Mouse (Mus musculus): Measurements from ENCODE around the gene Scarf2. TPM values are rescaled to one million over a fixed set of nuclear protein-coding genes. Genes with fewer than 3 reads are reported as not detected.

Scarf2 gene
- 1.3 and 4.3 TPM in 2 replicates for polyA plus RNA-seq (2012; ENCODE audit: low replicate concordance)

DNA sequence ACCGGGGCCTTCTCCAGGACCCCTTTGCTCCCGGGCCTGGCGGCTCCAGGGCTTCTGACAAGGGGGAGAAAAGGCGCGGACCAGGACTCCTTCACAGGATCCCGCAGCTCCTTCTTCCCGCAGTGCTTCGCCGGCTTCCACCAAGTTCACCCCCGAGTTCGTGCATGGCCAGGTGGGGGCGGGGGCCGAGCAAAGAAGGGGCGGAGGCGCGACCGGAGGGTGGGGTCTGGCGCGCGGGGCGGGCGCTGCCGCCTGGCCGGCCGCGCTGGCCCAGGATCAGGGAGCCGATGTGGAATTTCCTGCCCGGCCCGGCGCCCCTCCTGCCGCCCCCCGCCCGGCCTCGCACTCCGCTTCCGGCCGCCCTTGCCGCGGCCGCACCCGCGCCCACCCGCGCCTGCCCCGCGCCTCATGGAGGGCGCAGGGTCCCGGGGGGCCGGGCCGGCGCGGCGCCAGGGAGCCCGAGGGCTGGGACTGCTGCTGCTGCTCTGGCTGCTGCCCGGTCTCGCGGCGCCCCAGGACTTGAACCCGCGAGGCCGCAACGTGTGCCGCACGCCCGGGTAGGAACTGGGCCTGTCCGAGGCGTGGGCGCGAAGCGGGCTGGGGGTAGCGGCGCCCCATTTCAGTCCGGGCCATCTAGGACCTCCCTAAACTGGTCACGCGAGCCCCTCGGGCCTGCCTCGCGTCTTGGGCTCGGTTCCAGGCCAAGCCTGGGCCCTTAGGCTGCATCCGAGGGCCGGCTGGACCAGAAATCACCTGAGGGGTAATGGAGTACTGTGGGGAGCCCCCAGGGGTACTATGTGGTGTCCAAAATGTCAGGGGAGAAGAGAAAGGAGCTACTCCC, at the start of gene Scarf2:
TSS of gene Scarf2 (plus strand) at position 312 of the 841 bp plus-strand sequence.

DNA sequence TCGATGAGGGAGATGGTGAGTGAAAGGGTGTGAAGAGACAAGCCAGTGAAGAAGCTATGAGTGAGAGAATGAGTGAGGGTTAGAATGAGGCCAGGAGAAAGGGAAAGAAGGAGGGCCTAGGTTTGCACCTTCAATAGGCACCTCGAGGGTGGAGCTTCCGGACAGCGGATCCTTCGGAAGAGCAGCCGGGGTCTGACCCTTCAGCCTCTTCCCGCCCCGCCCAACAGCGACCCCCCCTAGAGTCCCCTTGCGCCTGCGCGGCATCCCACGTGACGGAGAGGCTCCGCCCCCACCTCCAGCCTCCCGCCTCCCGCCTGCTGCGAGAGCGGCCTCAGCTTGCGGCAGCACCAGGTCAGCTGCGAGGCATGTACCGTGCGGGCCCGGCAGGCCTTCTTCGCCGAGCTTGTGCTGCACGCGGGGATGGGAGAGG, 37.7 kb upstream of the Scarf2 start, which contains the start of gene Klhl22:
TSS of gene Klhl22 (plus strand) at position 275 of the 430 bp plus-strand sequence.

DNA sequence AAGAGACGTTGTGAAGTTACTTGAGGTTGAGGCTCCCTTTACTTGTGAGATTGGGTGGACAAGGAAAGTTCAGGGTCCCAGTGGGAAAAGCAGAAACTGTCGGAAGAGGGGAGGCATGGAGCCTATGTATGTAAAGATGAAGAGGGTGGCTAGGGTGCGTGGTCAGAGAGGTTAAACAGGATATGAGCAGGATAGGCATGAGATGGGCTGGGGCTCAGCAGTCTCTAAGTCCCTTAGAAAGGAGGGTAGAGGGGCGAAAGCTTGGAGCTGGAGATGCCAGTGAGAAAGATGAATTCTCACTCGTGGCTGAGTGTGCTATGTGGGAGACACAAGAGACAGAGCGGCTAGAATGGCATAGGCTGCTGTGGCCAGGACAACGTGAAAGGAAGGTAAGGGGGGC, 35.7 kb downstream of the Scarf2 start, which contains the start of gene B830017H08Rik:
TSS of gene B830017H08Rik (plus strand) at position 301 of the 400 bp plus-strand sequence.

DNA sequence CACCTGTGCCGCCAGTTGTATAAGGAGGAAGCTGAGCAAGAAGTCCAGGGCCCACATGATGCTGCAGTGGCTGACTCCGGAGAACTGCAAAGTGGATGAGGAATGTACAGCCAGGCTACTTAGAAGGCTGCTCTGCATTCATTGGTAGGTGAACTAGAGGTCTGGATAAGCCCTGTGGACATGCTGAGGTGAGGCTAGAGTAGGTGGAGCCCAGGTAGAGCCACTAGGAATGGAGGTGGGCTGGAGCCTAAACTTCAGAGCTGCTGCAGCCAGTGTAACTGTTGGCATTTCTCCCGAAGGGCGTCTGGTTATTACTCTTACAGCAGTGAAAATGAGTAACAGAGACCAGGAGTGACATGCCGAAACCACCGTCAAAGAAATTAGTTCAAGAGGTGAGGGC, 41.0 kb downstream of the Scarf2 start, which contains the start of gene Car15:
TSS of gene Car15 (minus strand) at position 314 of the 400 bp plus-strand sequence.

Other genes starting within 250 kb of the Scarf2 start
- not detected in 2 replicates for gene Lrrc74b, start 236.0 kb upstream of the Scarf2 start, polyA plus RNA-seq (2012; ENCODE audit: low replicate concordance)
- 0.04 TPM in 1 of 2 replicates, not detected in the other for gene P2rx6, start 235.4 kb upstream of the Scarf2 start, polyA plus RNA-seq (2012; ENCODE audit: low replicate concordance)
- gene Slc7a4, start 214.1 kb upstream of the Scarf2 start, polyA plus RNA-seq (2012; ENCODE audit: low replicate concordance): 0.38 and 0.89 TPM in 2 replicates
- gene Smpd4, start 177.9 kb upstream of the Scarf2 start, polyA plus RNA-seq (2012; ENCODE audit: low replicate concordance): 4.3 and 26.9 TPM in 2 replicates
- 0.43 and 5.8 TPM in 2 replicates for gene Ccdc74a, start 150.8 kb upstream of the Scarf2 start, polyA plus RNA-seq (2012; ENCODE audit: low replicate concordance)
- 168 and 199 TPM in 2 replicates for gene Med15, start 64.4 kb upstream of the Scarf2 start, polyA plus RNA-seq (2012; ENCODE audit: low replicate concordance)
- gene Klhl22, start 37.7 kb upstream of the Scarf2 start, polyA plus RNA-seq (2012; ENCODE audit: low replicate concordance): 4.9 and 14.8 TPM in 2 replicates
- not detected in 2 replicates for gene B830017H08Rik, start 35.8 kb downstream of the Scarf2 start, polyA plus RNA-seq (2012; ENCODE audit: low replicate concordance)
- 1.8 and 8.0 TPM in 2 replicates for gene Car15, start 41.1 kb downstream of the Scarf2 start, polyA plus RNA-seq (2012; ENCODE audit: low replicate concordance)
- gene Gm20518, start 94.4 kb downstream of the Scarf2 start, polyA plus RNA-seq (2012; ENCODE audit: low replicate concordance): 0.42 and 1.5 TPM in 2 replicates
- gene Tssk1, start 96.9 kb downstream of the Scarf2 start, polyA plus RNA-seq (2012; ENCODE audit: low replicate concordance): not detected in 2 replicates
- gene Dgcr2, start 101.3 kb downstream of the Scarf2 start, polyA plus RNA-seq (2012; ENCODE audit: low replicate concordance): 23.3 and 26.7 TPM in 2 replicates
- not detected in 2 replicates for gene Tssk2, start 101.4 kb downstream of the Scarf2 start, polyA plus RNA-seq (2012; ENCODE audit: low replicate concordance)
- gene Ess2, start 114.1 kb downstream of the Scarf2 start, polyA plus RNA-seq (2012; ENCODE audit: low replicate concordance): 27.5 and 31.1 TPM in 2 replicates
- gene Gsc2, start 117.8 kb downstream of the Scarf2 start, polyA plus RNA-seq (2012; ENCODE audit: low replicate concordance): not detected in 2 replicates
- 69.4 and 186 TPM in 2 replicates for gene Slc25a1, start 130.9 kb downstream of the Scarf2 start, polyA plus RNA-seq (2012; ENCODE audit: low replicate concordance)
- gene Vpreb2, start 183.1 kb downstream of the Scarf2 start, polyA plus RNA-seq (2012; ENCODE audit: low replicate concordance): not detected in 2 replicates

Data from hematopoietic multipotent progenitor cell, adult 10-12 weeks (in vitro differentiated cells).